Mouse (Mus musculus) CD8-positive naive resting alpha-beta T cell, adult 2 months (primary cell): ENCODE data around the gene Olfr463.

ENCODE experiments used
- DNase-seq, 2 experiments: peaks; one replicate each; pipeline ENCODE4 v3.0.0; 2022; ENCODE audit warnings: low read depth in 2 of 2, low spot score in 2 of 2

The Olfr463 gene

GRCm38 (mm10) chr11:87847884-87848283 is 49.3 kb downstream of the Olfr463 start:
- DNase-seq, result no peak

GRCm38 (mm10) chr11:87846968-87847600 is 50.1 kb downstream of the Olfr463 start:
- no peak for DNase-seq
